Mouse (Mus musculus) splenic B cell, adult 2 months (primary cell): Measurements from ENCODE around the gene Cntn4.

Source experiments
- DNase-seq: peaks from one replicate; pipeline ENCODE4 v3.0.0-alpha.2; 2011; ENCODE audit warnings: low read depth, low spot score
- H3K27me3 ChIP-seq: 2 replicates; pipeline ENCODE4 v1.6.1; 2012; ENCODE audit warnings: mild to moderate bottlenecking, low read length, moderate library complexity, mixed read lengths; ENCODE audit not compliant: control insufficient read depth, poor library complexity, insufficient read depth, severe bottlenecking
- H3K36me3 ChIP-seq: 2 replicates; pipeline ENCODE4 v1.6.1; 2012; ENCODE audit warnings: mild to moderate bottlenecking, low read length, moderate library complexity, mixed read lengths; ENCODE audit not compliant: control insufficient read depth, poor library complexity, insufficient read depth, severe bottlenecking

Cntn4 gene

GRCm38 (mm10) chr6:106200974-106201373 is 523.5 kb downstream of the Cntn4 start:
- no peak for DNase-seq
- Histone ChIP-seq H3K27me3 (no peaks in the 10 kb centered on the region), H3K36me3 (no peaks in the 10 kb centered on the region)

- no peak for DNase-seq
- Histone ChIP-seq H3K36me3 (no peaks in the 10 kb centered on the region), H3K27me3 (no peaks in the 10 kb centered on the region)
Observed at GRCm38 (mm10) chr6:106207401-106207800, 529.9 kb downstream of the Cntn4 start.

- no peaks in the 10 kb centered on the region for H3K36me3 ChIP-seq
- no peak for DNase-seq
- no peaks in the 10 kb centered on the region for H3K27me3 ChIP-seq
Observed at GRCm38 (mm10) chr6:106213071-106213470, 535.6 kb downstream of the Cntn4 start.

GRCm38 (mm10) chr6:106237046-106237948 is 559.8 kb downstream of the Cntn4 start:
- no peak for DNase-seq
- Histone ChIP-seq H3K36me3 (no peaks in the 10 kb centered on the region), H3K27me3 (no peaks in the 10 kb centered on the region)

- Histone ChIP-seq H3K36me3 (no peaks in the 10 kb centered on the region), H3K27me3 (no peaks in the 10 kb centered on the region)
- DNase-seq, result no peak
Observed at GRCm38 (mm10) chr6:106241553-106241952, 564.1 kb downstream of the Cntn4 start.

- no peaks in the 10 kb centered on the region for H3K27me3 ChIP-seq
- DNase-seq, result no peak
- no peaks in the 10 kb centered on the region for H3K36me3 ChIP-seq
Observed at GRCm38 (mm10) chr6:106263396-106263795, 585.9 kb downstream of the Cntn4 start.

- Histone ChIP-seq H3K36me3 (no peaks in the 10 kb centered on the region), H3K27me3 (no peaks in the 10 kb centered on the region)
- DNase-seq, result no peak
Observed at GRCm38 (mm10) chr6:106265487-106265886, 588.0 kb downstream of the Cntn4 start.

GRCm38 (mm10) chr6:106266304-106266703 is 588.8 kb downstream of the Cntn4 start:
- no peak for DNase-seq
- no peaks in the 10 kb centered on the region for H3K36me3 ChIP-seq
- H3K27me3 ChIP-seq, result no peaks in the 10 kb centered on the region

- Histone ChIP-seq H3K27me3 (no peaks in the 10 kb centered on the region), H3K36me3 (no peaks in the 10 kb centered on the region)
- DNase-seq, result no peak
Observed at GRCm38 (mm10) chr6:106268723-106269122, 591.3 kb downstream of the Cntn4 start.

- H3K36me3 ChIP-seq, result no peaks in the 10 kb centered on the region
- no peaks in the 10 kb centered on the region for H3K27me3 ChIP-seq
- DNase-seq, result no peak
Observed at GRCm38 (mm10) chr6:106277139-106277538, 599.7 kb downstream of the Cntn4 start.

- no peak for DNase-seq
- no peaks in the 10 kb centered on the region for H3K27me3 ChIP-seq
- H3K36me3 ChIP-seq, result no peaks in the 10 kb centered on the region
Observed at GRCm38 (mm10) chr6:106281621-106282020, 604.2 kb downstream of the Cntn4 start.

- Histone ChIP-seq H3K27me3 (no peaks in the 10 kb centered on the region), H3K36me3 (no peaks in the 10 kb centered on the region)
- no peak for DNase-seq
Observed at GRCm38 (mm10) chr6:106283815-106284214, 606.4 kb downstream of the Cntn4 start.

GRCm38 (mm10) chr6:106299451-106299850 is 622.0 kb downstream of the Cntn4 start:
- no peak for DNase-seq
- Histone ChIP-seq H3K36me3 (no peaks in the 10 kb centered on the region), H3K27me3 (no peaks in the 10 kb centered on the region)

- DNase-seq, result no peak
- Histone ChIP-seq H3K27me3 (no peaks in the 10 kb centered on the region), H3K36me3 (no peaks in the 10 kb centered on the region)
Observed at GRCm38 (mm10) chr6:106300179-106300578, 622.7 kb downstream of the Cntn4 start.

GRCm38 (mm10) chr6:106302435-106302834 is 625.0 kb downstream of the Cntn4 start:
- no peaks in the 10 kb centered on the region for H3K27me3 ChIP-seq
- DNase-seq, result no peak
- H3K36me3 ChIP-seq, result no peaks in the 10 kb centered on the region

GRCm38 (mm10) chr6:106328987-106329386 is 651.5 kb downstream of the Cntn4 start:
- Histone ChIP-seq H3K36me3 (no peaks in the 10 kb centered on the region), H3K27me3 (no peaks in the 10 kb centered on the region)
- DNase-seq, result no peak
